Mouse (Mus musculus) cerebellum, adult 2 months (tissue): ENCODE measurements at regions not wholly inside any gene's neighbourhood (a gene's known extent, or its start where the extent isn't known, plus 50 kb on each side); places are given as distances from the start of the nearest gene placed in this dataset.

Experiments used
- CTCF ChIP-seq: fragments of 200-500 bp; IDR thresholded peaks from 2 replicates; pipeline ENCODE4 v1.5.1; 2011; ENCODE audit warnings: low read depth, mild to moderate bottlenecking, control low read depth, low read length, moderate library complexity, borderline replicate concordance; ENCODE audit not compliant: insufficient read depth
- POLR2A ChIP-seq: fragments of 200-500 bp; IDR thresholded peaks from 2 replicates; pipeline ENCODE4 v1.6.1; 2011; ENCODE audit warnings: low read length, control low read depth, borderline replicate concordance; ENCODE audit not compliant: insufficient read depth

DNA sequence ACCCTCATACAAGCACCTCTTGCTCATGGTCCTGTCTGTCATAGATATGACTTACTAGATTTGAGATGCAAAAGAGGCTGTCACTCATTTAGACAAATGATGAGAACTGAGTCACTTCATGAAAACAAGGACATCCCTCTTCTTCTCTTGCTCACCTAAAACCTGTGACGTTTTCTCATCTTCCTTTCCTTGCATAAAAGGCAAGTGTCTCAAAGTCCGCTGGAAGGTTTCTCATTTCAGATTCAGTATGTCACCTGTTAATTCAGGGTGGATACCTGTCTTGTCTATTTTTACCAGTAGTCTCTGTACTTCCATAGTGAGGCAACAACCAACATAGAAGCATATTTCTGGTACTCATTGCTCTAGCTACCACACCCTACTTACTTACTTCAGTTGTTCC, 325.6 kb downstream of the Car8 start:
- no peak for TF ChIP-seq CTCF
- no peak for TF ChIP-seq POLR2A
